Mouse (Mus musculus): ENCODE measurements around the gene Ehhadh. TPM values are rescaled to one million over a fixed set of nuclear protein-coding genes. Genes with fewer than 3 reads are reported as not detected.

Ehhadh gene
- total and polyA plus RNA-seq, 3 experiments, result 0.93 to 2.9 (median 1.1) TPM

- no peak overlapping the region for H3K9ac ChIP-seq (ENCODE audit: insufficient read depth, low read depth)
- peak overlapping the region; percentile 95 for H3K4me2 ChIP-seq (ENCODE audit: insufficient read depth, low read depth, poor library complexity, severe bottlenecking)
- DNase-seq (ENCODE audit: extremely low read depth), result peak; percentile 27
- H3K9me3 ChIP-seq (replicated peaks; ENCODE audit: low read length), result no peaks in the 10 kb centered on the region
- H3K79me2 ChIP-seq (replicated peaks; ENCODE audit: control insufficient read depth, extremely low read depth, insufficient read depth, poor library complexity, severe bottlenecking), result no peaks in the 10 kb centered on the region
- H3K27me3 ChIP-seq (replicated peaks), result no peaks in the 10 kb centered on the region
- no peak overlapping the region for H3K4me3 ChIP-seq (replicated peaks in 1 of 3; ENCODE audit: low read depth in 2 of 3, low read length in 2 of 3, poor library complexity in 1 of 3)
- peaks cover 11 to 41% of the 10 kb centered on the region in 2 experiments for H3K4me1 ChIP-seq (ENCODE audit: control insufficient read depth in 1 of 2, insufficient read depth in 2 of 2)
- peaks cover 0 to 2% of the 10 kb centered on the region in 2 experiments for H3K36me3 ChIP-seq (replicated peaks in 1 of 2; ENCODE audit: control insufficient read depth in 1 of 2, insufficient read depth in 1 of 2, low read length in 1 of 2)
- TF ChIP-seq UBTF (IDR thresholded peaks at IDR 0.05; ENCODE audit: low read depth, low read length) (no peak), MAX (IDR thresholded peaks at IDR 0.05; ENCODE audit: low read length) (peak; percentile 52; the same call in 1 of the 2 replicates), JUN (IDR thresholded peaks at IDR 0.05; ENCODE audit: insufficient read depth, low read depth, low read length) (no peak), ZNF384 (IDR thresholded peaks at IDR 0.05; ENCODE audit: low read depth, low read length) (no peak), POLR2AphosphoS2 (IDR thresholded peaks at IDR 0.05; ENCODE audit: low read depth, low read length) (no peak), CHD1 (IDR thresholded peaks at IDR 0.05; ENCODE audit: low read depth, low read length) (no peak; the same call in 1 of the 2 replicates), RCOR1 (conservative IDR thresholded peaks at IDR 0.05; ENCODE audit: low read depth, low read length) (0 out of 2 replicates have a peak, but pooled peaks have one; percentile 22), SIN3A (IDR thresholded peaks at IDR 0.05; ENCODE audit: low read length) (peak; percentile 42; the same call in 1 of the 2 replicates), ZKSCAN1 (IDR thresholded peaks at IDR 0.05; ENCODE audit: borderline replicate concordance, low read depth, low read length) (no peak), IRF4 (IDR thresholded peaks at IDR 0.05; ENCODE audit: low read depth, low read length) (peak; percentile 91), GABPA (IDR thresholded peaks at IDR 0.05; ENCODE audit: insufficient replicate concordance, low read depth, low read length) (no peak), EP300 (IDR thresholded peaks at IDR 0.05; ENCODE audit: low read length) (peak; percentile 77), POLR2A (IDR thresholded peaks at IDR 0.05; ENCODE audit: low read depth, low read length) (no peak), JUND (conservative IDR thresholded peaks at IDR 0.05; ENCODE audit: low read depth, low read length) (no peak), TCF12 (IDR thresholded peaks at IDR 0.05; ENCODE audit: low read depth, low read length) (peak; percentile 37; the same call in 1 of the 2 replicates), USF1 (IDR thresholded peaks at IDR 0.05; ENCODE audit: low read depth, low read length) (peak; percentile 57), USF2 (conservative IDR thresholded peaks at IDR 0.05; ENCODE audit: low read depth, low read length) (no peak), MYC (IDR thresholded peaks at IDR 0.05; ENCODE audit: low read depth, low read length) (no peak), CHD2 (IDR thresholded peaks at IDR 0.05; ENCODE audit: low read length) (no peak), MAFK (IDR thresholded peaks at IDR 0.05; ENCODE audit: insufficient replicate concordance, low read length) (0 out of 2 replicates have a peak, but pooled peaks have one; percentile 14), ELF1 (IDR thresholded peaks at IDR 0.05; ENCODE audit: low read depth, low read length) (0 out of 2 replicates have a peak, but pooled peaks have one; percentile 12), KAT2A (IDR thresholded peaks at IDR 0.05; ENCODE audit: insufficient replicate concordance, low read length) (no peak), ETS1 (conservative IDR thresholded peaks at IDR 0.05; ENCODE audit: low read depth, low read length) (peak; percentile 57), E2F4 (IDR thresholded peaks at IDR 0.05; ENCODE audit: insufficient replicate concordance, low read depth, low read length) (no peak), CTCF (conservative IDR thresholded peaks at IDR 0.05 in 1 of 2, IDR thresholded peaks at IDR 0.05 in 1 of 2; ENCODE audit: low read depth in 2 of 2, low read length in 2 of 2) (no peak), TBP (conservative IDR thresholded peaks at IDR 0.05; ENCODE audit: low read depth, low read length) (0 out of 2 replicates have a peak, but pooled peaks have one; percentile 0), BHLHE40 (IDR thresholded peaks at IDR 0.05; ENCODE audit: low read depth, low read length) (peak; percentile 88), MEF2A (IDR thresholded peaks at IDR 0.05; ENCODE audit: borderline replicate concordance, low read depth, low read length) (no peak)
- no peak overlapping the region for H3K27ac ChIP-seq (ENCODE audit: insufficient read depth, low read depth)
- dilution Hi-C loops (cut with MboI; ENCODE audit: extremely low pct_ligation_motif_present, extremely low pct_unique_long_range_greater_than_20kb, low sequenced_read_pairs) (no loop called here), in situ Hi-C loops (cut with MboI; ENCODE audit: low pct_ligation_motif_present, low pct_unique_long_range_greater_than_20kb, low sequenced_read_pairs) (no loop called here)
Observed at GRCm38 (mm10) chr16:21818629-21819028, 31.0 kb upstream of the Ehhadh start.
